Mouse (Mus musculus): Measurements from ENCODE around the gene Dmbt1. TPM values are rescaled to one million over a fixed set of nuclear protein-coding genes. Genes with fewer than 3 reads are reported as not detected.

Dmbt1 gene
- not detected in 2 replicates for polyA plus RNA-seq (2015; fragmentation: Nextera tagmentation; extraction: Ambion mirVana)

- Histone ChIP-seq H3K4me1 (no peaks in the 10 kb centered on the region), H3K9ac (no peak within 1 kb of the TSS), H3K27ac (no peak within 1 kb of the TSS), H3K27me3 (no peaks in the 10 kb centered on the region), H3K4me2 (no peak within 1 kb of the TSS), H3K9me3 (no peaks in the 10 kb centered on the region), H3K4me3 (no peak within 1 kb of the TSS), H3K36me3 (no peaks in the 10 kb centered on the region)
- no peak for ATAC-seq (ENCODE audit: borderline replicate concordance, extremely low read depth, low FRiP score, low TSS enrichment)
- WGBS = 58% methylated on average over 5 of the region's 5 CpGs
Measured at GRCm38 (mm10) chr7:131031755-131032154, at the start of gene Dmbt1. Dmbt1 (plus strand) TSS chr7:131032053.

GRCm38 (mm10) chr7:130982371-130982770, 49.5 kb upstream of the Dmbt1 start:
- Histone ChIP-seq H3K9me3 (no peaks in the 10 kb centered on the region), H3K27me3 (no peaks in the 10 kb centered on the region), H3K36me3 (no peaks in the 10 kb centered on the region), H3K9ac (no peak overlapping the region), H3K4me3 (no peak overlapping the region), H3K4me1 (peaks cover 47% of the 10 kb centered on the region), H3K27ac (peak overlapping the region; percentile 79), H3K4me2 (no peak overlapping the region)
- peak; percentile 86 for ATAC-seq (ENCODE audit: borderline replicate concordance, extremely low read depth, low FRiP score, low TSS enrichment)
- WGBS = 26% methylated on average over 4 of the region's 4 CpGs

GRCm38 (mm10) chr7:130982881-130983280, 49.0 kb upstream of the Dmbt1 start:
- H3K4me2 ChIP-seq = no peak overlapping the region
- H3K9ac ChIP-seq = no peak overlapping the region
- H3K4me1 ChIP-seq = peaks cover 44% of the 10 kb centered on the region
- no peaks in the 10 kb centered on the region for H3K27me3 ChIP-seq
- H3K27ac ChIP-seq = peak overlapping the region; percentile 49
- no peaks in the 10 kb centered on the region for H3K36me3 ChIP-seq
- ATAC-seq (ENCODE audit: borderline replicate concordance, extremely low read depth, low FRiP score, low TSS enrichment) = no peak
- no peak overlapping the region for H3K4me3 ChIP-seq
- 50% methylated on average over 3 of the region's 3 CpGs for WGBS
- H3K9me3 ChIP-seq = no peaks in the 10 kb centered on the region

GRCm38 (mm10) chr7:130984294-130984693, 47.6 kb upstream of the Dmbt1 start:
- 66% methylated on average over 7 of the region's 7 CpGs for WGBS

GRCm38 (mm10) chr7:130985193-130985592, 46.7 kb upstream of the Dmbt1 start:
- no peak for ATAC-seq (ENCODE audit: borderline replicate concordance, extremely low read depth, low FRiP score, low TSS enrichment)
- H3K27me3 ChIP-seq = no peaks in the 10 kb centered on the region
- H3K9me3 ChIP-seq = no peaks in the 10 kb centered on the region
- no peak overlapping the region for H3K9ac ChIP-seq
- no peak overlapping the region for H3K4me2 ChIP-seq
- H3K4me1 ChIP-seq = peaks cover 42% of the 10 kb centered on the region
- H3K27ac ChIP-seq = no peak overlapping the region
- 51% methylated on average over 12 of the region's 12 CpGs for WGBS
- H3K4me3 ChIP-seq = no peak overlapping the region
- H3K36me3 ChIP-seq = no peaks in the 10 kb centered on the region

More at GRCm38 (mm10) chr7:130984294-130984693, 47.6 kb upstream of the Dmbt1 start:
- H3K9ac ChIP-seq = no peak overlapping the region
- no peak overlapping the region for H3K4me2 ChIP-seq
- H3K27ac ChIP-seq = no peak overlapping the region
- no peaks in the 10 kb centered on the region for H3K9me3 ChIP-seq
- no peak overlapping the region for H3K4me3 ChIP-seq
- H3K4me1 ChIP-seq = peaks cover 42% of the 10 kb centered on the region
- H3K27me3 ChIP-seq = no peaks in the 10 kb centered on the region
- no peak for ATAC-seq (ENCODE audit: borderline replicate concordance, extremely low read depth, low FRiP score, low TSS enrichment)
- no peaks in the 10 kb centered on the region for H3K36me3 ChIP-seq

- Histone ChIP-seq H3K4me3 (no peak overlapping the region), H3K27me3 (no peaks in the 10 kb centered on the region), H3K9me3 (no peaks in the 10 kb centered on the region), H3K4me2 (no peak overlapping the region), H3K27ac (no peak overlapping the region), H3K9ac (no peak overlapping the region), H3K36me3 (no peaks in the 10 kb centered on the region), H3K4me1 (peaks cover 42% of the 10 kb centered on the region)
- no peak for ATAC-seq (ENCODE audit: borderline replicate concordance, extremely low read depth, low FRiP score, low TSS enrichment)
- WGBS = 66% methylated on average over 3 of the region's 3 CpGs
Measured at GRCm38 (mm10) chr7:130985716-130986115, 46.1 kb upstream of the Dmbt1 start.

- 29% methylated on average over 5 of the region's 5 CpGs for WGBS
- H3K9me3 ChIP-seq = no peaks in the 10 kb centered on the region
- peaks cover 26% of the 10 kb centered on the region for H3K4me1 ChIP-seq
- peak; percentile 44; the same call in 1 of the 2 replicates for ATAC-seq (ENCODE audit: borderline replicate concordance, extremely low read depth, low FRiP score, low TSS enrichment)
- no peak overlapping the region for H3K4me3 ChIP-seq
- H3K9ac ChIP-seq = no peak overlapping the region
- no peak overlapping the region for H3K4me2 ChIP-seq
- H3K27ac ChIP-seq = no peak overlapping the region
- no peaks in the 10 kb centered on the region for H3K36me3 ChIP-seq
- H3K27me3 ChIP-seq = no peaks in the 10 kb centered on the region
Measured at GRCm38 (mm10) chr7:130988146-130988545, 43.7 kb upstream of the Dmbt1 start.

GRCm38 (mm10) chr7:130989371-130989770, 42.5 kb upstream of the Dmbt1 start:
- H3K27me3 ChIP-seq = no peaks in the 10 kb centered on the region
- no peak overlapping the region for H3K27ac ChIP-seq
- no peak overlapping the region for H3K4me3 ChIP-seq
- no peak overlapping the region for H3K4me2 ChIP-seq
- peaks cover 16% of the 10 kb centered on the region for H3K4me1 ChIP-seq
- no peaks in the 10 kb centered on the region for H3K9me3 ChIP-seq
- ATAC-seq (ENCODE audit: borderline replicate concordance, extremely low read depth, low FRiP score, low TSS enrichment) = no peak
- 63% methylated on average over 3 of the region's 3 CpGs for WGBS
- no peaks in the 10 kb centered on the region for H3K36me3 ChIP-seq
- H3K9ac ChIP-seq = no peak overlapping the region

GRCm38 (mm10) chr7:130991174-130991789, 40.6 kb upstream of the Dmbt1 start:
- Histone ChIP-seq H3K36me3 (no peaks in the 10 kb centered on the region), H3K4me1 (peaks cover 11% of the 10 kb centered on the region), H3K9me3 (no peaks in the 10 kb centered on the region), H3K4me2 (no peak overlapping the region), H3K9ac (no peak overlapping the region), H3K27ac (no peak overlapping the region), H3K4me3 (no peak overlapping the region), H3K27me3 (no peaks in the 10 kb centered on the region)
- ATAC-seq (ENCODE audit: borderline replicate concordance, extremely low read depth, low FRiP score, low TSS enrichment) = no peak
- WGBS = 79% methylated on average over 13 of the region's 13 CpGs

- Histone ChIP-seq H3K36me3 (no peaks in the 10 kb centered on the region), H3K4me2 (no peak overlapping the region), H3K4me3 (no peak overlapping the region), H3K4me1 (no peaks in the 10 kb centered on the region), H3K9ac (no peak overlapping the region), H3K27ac (no peak overlapping the region), H3K27me3 (no peaks in the 10 kb centered on the region), H3K9me3 (no peaks in the 10 kb centered on the region)
- no peak for ATAC-seq (ENCODE audit: borderline replicate concordance, extremely low read depth, low FRiP score, low TSS enrichment)
- 45% methylated on average over 8 of the region's 8 CpGs for WGBS
Measured at GRCm38 (mm10) chr7:130993907-130994306, 37.9 kb upstream of the Dmbt1 start.

GRCm38 (mm10) chr7:131001976-131002726, 29.7 kb upstream of the Dmbt1 start:
- H3K27ac ChIP-seq = no peak overlapping the region
- H3K4me3 ChIP-seq = no peak overlapping the region
- H3K4me2 ChIP-seq = no peak overlapping the region
- WGBS = 71% methylated on average over 12 of the region's 12 CpGs
- no peaks in the 10 kb centered on the region for H3K27me3 ChIP-seq
- no peak overlapping the region for H3K9ac ChIP-seq
- ATAC-seq (ENCODE audit: borderline replicate concordance, extremely low read depth, low FRiP score, low TSS enrichment) = no peak
- no peaks in the 10 kb centered on the region for H3K9me3 ChIP-seq
- no peaks in the 10 kb centered on the region for H3K4me1 ChIP-seq
- no peaks in the 10 kb centered on the region for H3K36me3 ChIP-seq

- H3K9me3 ChIP-seq = no peaks in the 10 kb centered on the region
- no peaks in the 10 kb centered on the region for H3K4me1 ChIP-seq
- no peak overlapping the region for H3K9ac ChIP-seq
- no peak overlapping the region for H3K4me2 ChIP-seq
- no peaks in the 10 kb centered on the region for H3K27me3 ChIP-seq
- no peak overlapping the region for H3K27ac ChIP-seq
- no peaks in the 10 kb centered on the region for H3K36me3 ChIP-seq
- ATAC-seq (ENCODE audit: borderline replicate concordance, extremely low read depth, low FRiP score, low TSS enrichment) = no peak
- no peak overlapping the region for H3K4me3 ChIP-seq
- 92% methylated on average over 5 of the region's 5 CpGs for WGBS
Measured at GRCm38 (mm10) chr7:131004071-131004470, 27.8 kb upstream of the Dmbt1 start.
